Mouse (Mus musculus): Measurements from ENCODE around the gene Dnmt3b.

The Dnmt3b gene

GRCm38 (mm10) chr2:153649298-153650013 is at the start of gene Dnmt3b:
Gene Dnmt3b, plus strand, starts transcription at chr2:153649450.
- DNase-seq (ENCODE audit: low spot score): peak; percentile 56

GRCm38 (mm10) chr2:153600021-153600666 is 49.1 kb upstream of the Dnmt3b start:
- peak; percentile 50 for DNase-seq (ENCODE audit: low spot score)

- peak; percentile 34 for DNase-seq (ENCODE audit: low spot score)
These were observed 48.3 kb upstream of the Dnmt3b start for GRCm38 (mm10) chr2:153600667-153601648.

- DNase-seq (ENCODE audit: low spot score): no peak
These were observed 45.5 kb upstream of the Dnmt3b start for GRCm38 (mm10) chr2:153603724-153604123.

- DNase-seq (ENCODE audit: low spot score): no peak
These were observed 42.8 kb upstream of the Dnmt3b start for GRCm38 (mm10) chr2:153606421-153606820.

- DNase-seq (ENCODE audit: low spot score): peak; percentile 51
These were observed 41.3 kb upstream of the Dnmt3b start for GRCm38 (mm10) chr2:153607870-153608515.

- DNase-seq (ENCODE audit: low spot score): no peak
These were observed 40.2 kb upstream of the Dnmt3b start for GRCm38 (mm10) chr2:153609058-153609457.

- peak; percentile 82 for DNase-seq (ENCODE audit: low spot score)
These were observed 39.7 kb upstream of the Dnmt3b start for GRCm38 (mm10) chr2:153609548-153609947.

GRCm38 (mm10) chr2:153610426-153611240 is 38.6 kb upstream of the Dnmt3b start:
- peak; percentile 22 for DNase-seq (ENCODE audit: low spot score)

- no peak for DNase-seq (ENCODE audit: low spot score)
These were observed 38.0 kb upstream of the Dnmt3b start for GRCm38 (mm10) chr2:153611241-153611630.

GRCm38 (mm10) chr2:153611743-153612142 is 37.5 kb upstream of the Dnmt3b start:
- no peak for DNase-seq (ENCODE audit: low spot score)

GRCm38 (mm10) chr2:153612594-153613281 is 36.5 kb upstream of the Dnmt3b start:
- DNase-seq (ENCODE audit: low spot score): no peak

- DNase-seq (ENCODE audit: low spot score): no peak
These were observed 32.4 kb upstream of the Dnmt3b start for GRCm38 (mm10) chr2:153616893-153617292.

GRCm38 (mm10) chr2:153618439-153618838 is 30.8 kb upstream of the Dnmt3b start:
- no peak for DNase-seq (ENCODE audit: low spot score)

GRCm38 (mm10) chr2:153618889-153619288 is 30.4 kb upstream of the Dnmt3b start:
- no peak for DNase-seq (ENCODE audit: low spot score)

- DNase-seq (ENCODE audit: low spot score): no peak
These were observed 26.8 kb upstream of the Dnmt3b start for GRCm38 (mm10) chr2:153622449-153622848.

- DNase-seq (ENCODE audit: low spot score): no peak
These were observed 18.3 kb upstream of the Dnmt3b start for GRCm38 (mm10) chr2:153630950-153631349.

- DNase-seq (ENCODE audit: low spot score): peak; percentile 88
These were observed 17.0 kb upstream of the Dnmt3b start, which contains the start of gene Commd7 for GRCm38 (mm10) chr2:153631976-153632870. Gene Commd7, minus strand, starts transcription at chr2:153632781.

GRCm38 (mm10) chr2:153632871-153633226 is 16.4 kb upstream of the Dnmt3b start:
- DNase-seq (ENCODE audit: low spot score): no peak

Data from urinary bladder, postnatal 14 days (tissue).